Mouse (Mus musculus) C2C12 (cell line): Measurements from ENCODE around the gene Syncrip. TPM values are rescaled to one million over a fixed set of nuclear protein-coding genes. Genes with fewer than 3 reads are reported as not detected.
A peak's percentile ranks its signal among the peaks of the same experiment; 100 is the strongest.
"Not testable (repeated sequence)": the region's sequence is repeated elsewhere in the genome, so short reads cannot be mapped to it uniquely, and the experiment has no call there.

Source experiments
- H3K27me3 ChIP-seq: one replicate; pipeline ENCODE4 v1.6.1; 2011; ENCODE audit not compliant: control insufficient read depth, insufficient read depth, insufficient read length
- H3K36me3 ChIP-seq: one replicate; pipeline ENCODE4 v1.6.1; 2011; ENCODE audit not compliant: control insufficient read depth, insufficient read depth
- H3K4me3 ChIP-seq: one replicate; pipeline ENCODE4 v1.5.1; 2011; ENCODE audit warnings: mild to moderate bottlenecking, control low read depth; ENCODE audit not compliant: poor library complexity, insufficient read depth, severe bottlenecking
- H3K79me2 ChIP-seq: one replicate; pipeline ENCODE4 v1.6.1; 2011; ENCODE audit not compliant: control insufficient read depth, insufficient read depth
- H3K79me3 ChIP-seq: one replicate; pipeline ENCODE4 v1.6.1; 2011; ENCODE audit warnings: low read depth, control low read depth
- H3ac ChIP-seq: one replicate; pipeline ENCODE3; 2011; ENCODE audit warnings: low read depth; ENCODE audit not compliant: control insufficient read depth, insufficient read length
- CEBPB ChIP-seq: IDR thresholded peaks from one replicate; pipeline ENCODE4 v1.6.1; 2011; ENCODE audit warnings: low read depth, mild to moderate bottlenecking, control low read depth, moderate library complexity
- CTCF ChIP-seq: IDR thresholded peaks from one replicate; pipeline ENCODE4 v1.5.1; 2011; ENCODE audit not compliant: control insufficient read depth, insufficient read depth, insufficient read length
- FOSL1 ChIP-seq: IDR thresholded peaks from one replicate; pipeline ENCODE4 v1.8.0; 2011; ENCODE audit warnings: mild to moderate bottlenecking, low read length; ENCODE audit not compliant: poor library complexity, insufficient read depth, severe bottlenecking
- MAX ChIP-seq: IDR thresholded peaks from one replicate; pipeline ENCODE4 v1.6.1; 2011; ENCODE audit warnings: mild to moderate bottlenecking, control low read depth
- MYOD1 ChIP-seq: IDR thresholded peaks from one replicate; pipeline ENCODE4 v1.6.1; 2011; ENCODE audit warnings: low read depth; ENCODE audit not compliant: control insufficient read depth, insufficient read length
- MYOG ChIP-seq: IDR thresholded peaks from one replicate; pipeline ENCODE4 v1.6.1; 2011; ENCODE audit not compliant: control insufficient read depth, insufficient read length; ENCODE audit errors: extremely low read depth
- USF1 ChIP-seq: IDR thresholded peaks from one replicate; pipeline ENCODE4 v1.6.1; 2011; ENCODE audit warnings: low read depth, mild to moderate bottlenecking, control low read depth, moderate library complexity
- long read RNA-seq, 2 experiments: library from polyadenylated mRNA; unstranded; transcript quantifications; one replicate each; pipeline ENCODE4 v2.0.0; 2019 to 2020
- polyA plus RNA-seq: library from polyadenylated mRNA; unstranded; fragments of >200 nt; fragmentation: generic; extraction: Trizol; gene quantifications from one replicate; pipeline ENCODE4 v1.2.1, GENCODE M21; 2012; ENCODE audit warnings: missing spikeins

Gene Syncrip
- polyA plus RNA-seq, result 66.9 TPM
- long read RNA-seq, experiment 1, full-length matches to known transcripts, result 43 of 63 reads
- long read RNA-seq, experiment 1, partial matches to known transcripts, result 11 of 63 reads
- long read RNA-seq, experiment 1, other reads (novel, unspliced or antisense), result 9 of 63 reads
- long read RNA-seq, experiment 2, full-length matches to known transcripts, result 763 of 896 reads
- long read RNA-seq, experiment 2, partial matches to known transcripts, result 84 of 896 reads
- long read RNA-seq, experiment 2, other reads (novel, unspliced or antisense), result 49 of 896 reads

DNA sequence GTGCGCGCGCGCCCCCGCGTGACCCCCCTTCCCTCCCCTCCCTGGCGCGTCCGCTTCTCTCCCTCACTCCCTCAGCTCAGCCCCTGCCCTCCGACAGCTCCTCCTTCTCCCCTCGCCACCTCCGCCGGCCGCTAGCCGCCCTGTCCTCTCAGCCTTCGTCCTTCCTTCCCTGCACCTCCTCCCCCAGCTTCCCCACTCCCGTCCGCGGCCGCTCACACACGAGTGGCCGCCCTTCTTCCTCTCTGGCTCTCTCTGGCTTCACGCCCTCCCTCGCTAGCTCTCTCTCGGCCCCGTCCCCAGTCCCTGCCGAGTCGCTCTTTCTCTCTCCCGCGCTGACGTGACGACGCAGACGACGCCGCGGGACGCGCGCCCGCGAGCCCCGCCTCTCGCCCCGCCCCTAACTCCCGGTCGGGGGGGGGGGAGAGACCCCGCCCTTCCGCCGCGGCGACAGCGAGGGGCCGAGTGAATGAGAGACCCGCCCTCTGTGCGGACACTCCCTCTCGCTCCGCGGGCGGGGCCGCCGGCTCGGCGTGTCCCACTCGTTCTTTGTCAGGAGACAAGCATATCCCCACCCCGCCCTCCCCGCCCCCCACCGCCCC is at the start of gene Syncrip:
Gene Syncrip, minus strand, starts transcription at position 345 of the 599 bp plus-strand sequence.
- peaks cover 21% of the 10 kb centered on the region for H3K36me3 ChIP-seq
- H3K27me3 ChIP-seq, result not testable (repeated sequence)
- TF ChIP-seq MAX, result peak; percentile 5
- peaks cover 43% of the 10 kb centered on the region for H3K79me3 ChIP-seq
- H3K4me3 ChIP-seq, result peak within 1 kb of the TSS; percentile 91
- peak within 1 kb of the TSS; percentile 97 for H3ac ChIP-seq
- peaks cover 46% of the 10 kb centered on the region for H3K79me2 ChIP-seq

DNA sequence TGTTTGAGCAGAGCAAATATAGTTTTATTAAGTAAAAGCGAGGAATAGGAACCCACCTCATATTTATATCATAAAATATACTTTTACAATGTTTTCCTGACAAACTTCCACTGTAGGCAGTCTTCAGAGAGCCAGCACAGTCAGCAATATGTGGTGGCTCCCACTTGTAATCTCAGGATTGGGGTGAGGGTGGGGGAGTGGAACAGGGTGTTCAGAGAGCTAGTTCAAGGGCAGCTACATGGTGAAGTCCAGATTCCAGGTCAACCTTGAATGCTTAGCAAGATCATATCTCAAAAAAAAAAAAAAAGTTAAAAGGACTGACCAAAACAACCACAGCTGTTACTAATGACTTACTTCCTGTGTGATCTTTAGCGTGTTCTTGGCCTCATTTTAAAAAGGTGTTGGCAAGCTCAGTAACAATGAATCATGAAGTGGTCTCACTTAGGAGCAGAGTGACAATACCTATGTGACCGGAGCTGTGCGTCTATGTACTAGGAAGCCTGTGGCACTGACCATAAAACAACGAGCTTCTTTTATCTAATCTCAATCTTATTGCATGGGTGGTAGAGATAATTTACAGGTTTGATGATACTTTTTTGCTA is 47.7 kb upstream of the Syncrip start:
- no peak for TF ChIP-seq MYOG
- TF ChIP-seq CEBPB, result no peak
- no peak for TF ChIP-seq CTCF
- TF ChIP-seq USF1, result no peak
- no peak for TF ChIP-seq FOSL1
- TF ChIP-seq MAX, result no peak
- no peak for TF ChIP-seq MYOD1
- Histone ChIP-seq H3K36me3 (no peaks in the 10 kb centered on the region), H3ac (no peak overlapping the region), H3K79me2 (no peaks in the 10 kb centered on the region), H3K27me3 (no peaks in the 10 kb centered on the region), H3K4me3 (no peak overlapping the region), H3K79me3 (no peaks in the 10 kb centered on the region)

DNA sequence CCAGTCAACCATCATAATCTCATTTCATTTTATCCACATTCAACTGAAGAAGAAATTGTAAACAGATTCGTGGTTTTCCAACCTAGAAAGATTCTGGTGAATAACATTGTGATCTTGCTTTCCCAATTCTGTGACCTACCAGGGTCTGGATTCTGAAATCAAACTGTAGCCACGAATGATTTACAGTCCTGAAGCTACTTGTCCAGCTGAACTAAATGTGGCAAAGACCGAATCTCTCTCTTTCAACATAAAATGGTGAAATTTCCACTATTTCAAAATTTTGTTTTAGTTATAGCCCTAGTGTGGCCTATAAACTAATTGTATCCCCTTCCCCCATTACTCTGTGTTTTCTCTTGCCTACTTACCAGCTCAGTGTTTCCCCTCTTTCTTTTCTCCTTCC is 47.2 kb upstream of the Syncrip start:
- Histone ChIP-seq H3K27me3 (no peaks in the 10 kb centered on the region), H3K4me3 (no peak overlapping the region), H3K79me2 (no peaks in the 10 kb centered on the region), H3ac (no peak overlapping the region), H3K79me3 (no peaks in the 10 kb centered on the region), H3K36me3 (no peaks in the 10 kb centered on the region)
- TF ChIP-seq USF1 (no peak), FOSL1 (no peak), MAX (no peak), CEBPB (no peak), MYOD1 (no peak), MYOG (no peak), CTCF (no peak)

DNA sequence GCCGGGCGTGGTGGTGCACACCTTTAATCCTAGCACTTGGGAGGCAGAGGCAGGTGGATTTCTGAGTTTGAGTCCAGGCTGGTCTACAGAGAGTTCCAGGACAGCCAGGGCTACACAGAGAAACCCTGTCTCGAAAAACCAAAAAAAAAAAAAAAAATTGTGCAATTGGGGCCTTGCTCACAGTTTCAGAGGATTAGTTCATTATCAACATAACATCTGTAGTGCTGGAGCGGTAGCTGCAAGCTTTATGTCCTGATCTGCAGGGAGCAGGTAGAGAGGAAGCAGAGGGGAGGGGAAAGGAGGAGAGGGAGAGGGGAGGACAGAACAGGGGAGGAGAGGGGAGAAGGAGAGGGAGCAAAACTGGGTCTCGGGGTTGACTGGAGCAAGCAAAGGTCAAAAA is 46.4 kb upstream of the Syncrip start:
- H3K79me3 ChIP-seq, result no peaks in the 10 kb centered on the region
- H3ac ChIP-seq, result no peak overlapping the region
- no peaks in the 10 kb centered on the region for H3K27me3 ChIP-seq
- H3K79me2 ChIP-seq, result no peaks in the 10 kb centered on the region
- H3K4me3 ChIP-seq, result no peak overlapping the region
- H3K36me3 ChIP-seq, result no peaks in the 10 kb centered on the region
- TF ChIP-seq MAX (no peak), CEBPB (no peak), MYOD1 (no peak), USF1 (no peak), MYOG (no peak), CTCF (no peak), FOSL1 (no peak)

DNA sequence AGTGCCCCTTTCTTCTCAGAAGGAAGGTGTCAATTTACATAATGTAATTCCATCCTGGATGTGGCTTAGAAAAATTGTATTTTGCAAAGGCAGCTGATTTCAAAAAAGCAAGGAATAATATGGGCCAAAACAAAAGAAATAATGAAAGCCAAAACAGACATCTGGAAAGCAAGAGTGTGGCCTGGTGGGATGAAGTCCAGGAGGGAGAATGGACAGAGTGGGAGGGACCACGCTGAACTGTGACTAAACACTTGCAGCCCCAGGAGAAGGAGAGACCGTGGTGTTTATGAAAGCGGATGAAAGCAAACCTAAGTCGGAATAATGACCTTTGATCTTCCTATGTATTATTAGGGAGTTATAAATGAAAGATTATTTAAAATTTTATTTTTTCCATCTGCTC is 45.6 kb upstream of the Syncrip start:
- no peak overlapping the region for H3ac ChIP-seq
- H3K79me3 ChIP-seq, result no peaks in the 10 kb centered on the region
- TF ChIP-seq MYOD1 (no peak), CEBPB (no peak), CTCF (no peak), MAX (no peak), USF1 (no peak), FOSL1 (no peak), MYOG (no peak)
- no peaks in the 10 kb centered on the region for H3K27me3 ChIP-seq
- no peak overlapping the region for H3K4me3 ChIP-seq
- H3K36me3 ChIP-seq, result no peaks in the 10 kb centered on the region
- H3K79me2 ChIP-seq, result no peaks in the 10 kb centered on the region

DNA sequence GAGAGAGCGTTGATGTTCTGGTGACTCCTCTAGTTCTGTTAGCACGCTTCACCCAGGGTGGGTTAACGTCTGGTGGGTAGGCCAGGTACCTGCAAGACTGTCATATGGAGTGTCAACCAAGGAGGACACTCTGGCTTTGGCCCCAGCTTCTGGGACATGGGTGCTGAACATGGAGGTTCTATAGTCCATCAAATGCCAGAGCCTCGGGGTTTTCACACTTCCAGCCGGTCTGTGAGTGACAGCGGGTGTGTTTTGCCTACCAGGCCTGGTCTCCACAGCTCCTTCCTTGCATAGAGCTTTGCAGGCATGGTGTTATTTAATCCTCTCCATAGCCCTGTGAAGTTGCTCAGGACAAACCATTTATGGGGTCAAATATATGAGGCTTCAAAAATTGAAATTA is 43.0 kb upstream of the Syncrip start:
- peaks cover 20% of the 10 kb centered on the region for H3K36me3 ChIP-seq
- no peak overlapping the region for H3ac ChIP-seq
- TF ChIP-seq CEBPB (no peak), CTCF (no peak), USF1 (no peak), MYOG (no peak), MYOD1 (no peak), MAX (no peak), FOSL1 (no peak)
- no peaks in the 10 kb centered on the region for H3K27me3 ChIP-seq
- peaks cover 25% of the 10 kb centered on the region for H3K79me2 ChIP-seq
- peaks cover 20% of the 10 kb centered on the region for H3K79me3 ChIP-seq
- no peak overlapping the region for H3K4me3 ChIP-seq
